In genomic region chr12:17348048-17349036, GRCm38 (mm10) we compare ENCODE assay signal across 8 mouse cellular contexts. TPM values are rescaled to one million over a fixed set of nuclear protein-coding genes. Genes with fewer than 3 reads are reported as not detected.
DNase-seq lines count a peak whose midpoint lies in the region; ATAC-seq lines count a peak whose summit lies in the region.

Nol10 (plus strand) TSS chr12:17348458.

- peak; percentile 94 for DNase-seq in CD4-positive helper T cell, adult 2 months (ENCODE audit: low read depth, low spot score)
- DNase-seq in brain, embryonic 18.5 days (ENCODE audit: low read depth, low spot score), result peak; percentile 81
- peak; percentile 93 for DNase-seq in kidney, postnatal 14 days
- DNase-seq in liver, embryonic 13.5 days, result peak; percentile 75
- peak; percentile 91 for DNase-seq in neural tube, embryonic 10.5 days (ENCODE audit: extremely low spot score, low spot score)

- peak within 1 kb of the TSS; percentile 77 for H3K9ac ChIP-seq in heart, embryonic 14.5 days (ENCODE audit: low read length)
- H3K9ac ChIP-seq in liver, embryonic 13.5 days, result peak within 1 kb of the TSS; percentile 74
- H3K9ac ChIP-seq in stomach, embryonic 16.5 days (ENCODE audit: low read length), result peak within 1 kb of the TSS; percentile 82

- H3K4me1 ChIP-seq in heart, embryonic 14.5 days (ENCODE audit: control insufficient read depth in 2 of 2, insufficient read depth in 2 of 2, low read length in 2 of 2), result peaks cover 4 to 15% of the 10 kb centered on the region in 2 experiments
- peaks cover 18% of the 10 kb centered on the region for H3K4me1 ChIP-seq in liver, embryonic 13.5 days (replicated peaks)
- peaks cover 4% of the 10 kb centered on the region; the same call in 1 of the 2 replicates for H3K4me1 ChIP-seq in stomach, embryonic 16.5 days (ENCODE audit: control insufficient read depth, insufficient read depth, low read length)

- H3K9me3 ChIP-seq in heart, embryonic 14.5 days (ENCODE audit: control insufficient read depth, low read length), result no peaks in the 10 kb centered on the region
- no peaks in the 10 kb centered on the region for H3K9me3 ChIP-seq in liver, embryonic 13.5 days (replicated peaks)
- no peaks in the 10 kb centered on the region for H3K9me3 ChIP-seq in stomach, embryonic 16.5 days (replicated peaks; ENCODE audit: control insufficient read depth, low read length)

- H3K4me2 ChIP-seq in heart, embryonic 14.5 days (ENCODE audit: low read length), result peak within 1 kb of the TSS; percentile 75
- peak within 1 kb of the TSS; percentile 74 for H3K4me2 ChIP-seq in liver, embryonic 13.5 days
- H3K4me2 ChIP-seq in stomach, embryonic 16.5 days (ENCODE audit: low read depth, low read length), result peak within 1 kb of the TSS; percentile 95

- WGBS in heart, embryonic 14.5 days, result under 1% methylated on average over 42 of the region's 42 CpGs
- under 1% methylated on average over 42 of the region's 42 CpGs for WGBS in liver, embryonic 13.5 days (ENCODE audit: insufficient replicate concordance)
- WGBS in stomach, embryonic 16.5 days, result under 1% methylated on average over 42 of the region's 42 CpGs

- H3K36me3 ChIP-seq in heart, embryonic 14.5 days (ENCODE audit: control insufficient read depth, insufficient read depth, low read length), result peaks cover 26% of the 10 kb centered on the region
- peaks cover 29% of the 10 kb centered on the region for H3K36me3 ChIP-seq in liver, embryonic 13.5 days
- H3K36me3 ChIP-seq in stomach, embryonic 16.5 days (ENCODE audit: control insufficient read depth, insufficient read depth, low read length), result no peaks in the 10 kb centered on the region; the same call in 1 of the 2 replicates

- H3K27me3 ChIP-seq in heart, embryonic 14.5 days (ENCODE audit: control insufficient read depth, insufficient read depth, low read length), result no peaks in the 10 kb centered on the region
- H3K27me3 ChIP-seq in liver, embryonic 13.5 days, result no peaks in the 10 kb centered on the region
- H3K27me3 ChIP-seq in stomach, embryonic 16.5 days (ENCODE audit: control insufficient read depth, insufficient read depth, low read length), result no peaks in the 10 kb centered on the region

- peak; percentile 99 for ATAC-seq in erythroid progenitor cell, adult 5-6 weeks (replicated peaks; ENCODE audit: low FRiP score, poor library complexity, severe bottlenecking)
- ATAC-seq in heart, embryonic 14.5 days (ENCODE audit: insufficient number of reproducible peaks, insufficient read depth, low FRiP score, low read depth), result peak; percentile 87
- ATAC-seq in liver, embryonic 13.5 days (ENCODE audit: low read depth), result peak; percentile 93
- ATAC-seq in stomach, embryonic 16.5 days (ENCODE audit: insufficient read depth, low FRiP score), result peak; percentile 95

- H3K27ac ChIP-seq in heart, embryonic 14.5 days (replicated peaks in 1 of 2; ENCODE audit: control insufficient read depth in 1 of 2, insufficient read depth in 1 of 2, low read depth in 2 of 2, low read length in 2 of 2), result peak within 1 kb of the TSS; percentile 32 to 58; a peak in 2 of 4 replicates
- peak within 1 kb of the TSS; percentile 11 for H3K27ac ChIP-seq in liver, embryonic 13.5 days
- H3K27ac ChIP-seq in stomach, embryonic 16.5 days (ENCODE audit: low read length), result peak within 1 kb of the TSS; percentile 26; the same call in 1 of the 2 replicates

- peak within 1 kb of the TSS; percentile 59 to 70 for H3K4me3 ChIP-seq in heart, embryonic 14.5 days (ENCODE audit: control insufficient read depth in 1 of 2, insufficient read depth in 1 of 2, low read depth in 1 of 2, low read length in 2 of 2)
- H3K4me3 ChIP-seq in liver, embryonic 13.5 days (replicated peaks), result peak within 1 kb of the TSS; percentile 80
- H3K4me3 ChIP-seq in stomach, embryonic 16.5 days (replicated peaks; ENCODE audit: low read length), result peak within 1 kb of the TSS; percentile 85

RNA-seq across cellular contexts. Expression of gene Nol10, which starts in this region (rescaled TPM):
- total RNA-seq in erythroid progenitor cell, adult 5-6 weeks (2015; ENCODE audit: low replicate concordance), result 4.2 and 8.6 TPM in 2 replicates
- total RNA-seq in erythroid progenitor cell, adult 5-6 weeks (2017; ENCODE audit: low replicate concordance), result 3.1 and 5.6 TPM in 2 replicates
- 10.1 and 11.3 TPM in 2 replicates for polyA plus RNA-seq in heart, embryonic 14.5 days (2014; fragmentation: Nextera tagmentation; extraction: Ambion mirVana)
- 18.1 and 22.4 TPM in 2 replicates for polyA plus RNA-seq in liver, embryonic 13.5 days (2015; fragmentation: Nextera tagmentation; extraction: Ambion mirVana)
- 17.0 and 18.3 TPM in 2 replicates for polyA plus RNA-seq in stomach, embryonic 16.5 days (2015; fragmentation: Nextera tagmentation; extraction: Ambion mirVana)

Comparison
In these comparisons a context has a peak if more than half of its experiments do, and no peak if none do; other contexts are left out.
1. Peak in every context shown above with its lines: DNase-seq, ATAC-seq, H3K4me3 ChIP-seq and H3K27ac ChIP-seq.